Mouse (Mus musculus): ENCODE data around the gene Aunip. TPM values are rescaled to one million over a fixed set of nuclear protein-coding genes. Genes with fewer than 3 reads are reported as not detected.

The Aunip gene
- total RNA-seq, 2 experiments from 2014 or later = 0.88 to 1.0 TPM

DNA sequence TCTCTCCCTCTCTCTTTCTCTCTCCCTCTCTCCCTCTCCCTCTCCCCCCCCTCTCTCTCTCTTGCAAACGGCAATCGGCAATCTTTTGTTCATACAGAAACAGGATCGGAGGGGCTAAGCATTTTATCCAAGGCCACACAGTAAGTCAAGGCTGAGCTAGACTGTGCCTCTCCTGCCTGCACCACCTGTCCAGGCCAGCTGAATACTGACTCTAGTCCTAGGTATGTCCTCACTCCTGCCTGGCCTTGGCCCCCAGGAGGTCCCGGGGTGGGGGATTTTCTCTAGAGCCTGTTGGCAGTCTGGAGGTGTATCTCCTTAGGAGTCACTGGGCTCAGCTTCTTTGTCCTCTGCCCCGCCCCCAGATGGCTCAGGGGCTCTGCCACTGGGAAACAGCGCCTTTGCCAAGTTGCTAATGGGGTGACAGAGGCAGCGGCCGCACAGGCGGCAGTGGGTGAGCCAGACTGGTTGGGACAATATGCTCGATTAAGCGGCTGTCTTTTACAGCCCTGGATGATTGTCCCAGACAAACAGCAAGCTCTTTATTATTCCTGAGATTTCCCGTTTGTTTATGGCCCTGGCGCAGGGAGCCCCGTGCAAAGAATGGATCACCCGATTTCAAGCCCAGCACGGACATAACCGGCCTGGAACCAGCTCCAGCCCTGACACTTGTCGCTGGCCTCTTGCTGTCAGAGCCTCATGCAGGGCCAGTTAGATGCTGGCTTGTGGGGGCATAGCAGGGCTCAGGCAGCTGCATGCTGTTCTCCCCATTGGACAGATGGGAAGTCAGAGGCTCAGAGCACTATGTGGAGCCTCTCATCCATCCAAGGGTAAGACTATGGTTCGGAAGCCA is 56.8 kb downstream of the Aunip start:
- DNase-seq (ENCODE audit: extremely low spot score in 1 of 2, low spot score in 2 of 2) = peak in 1 of 2 experiments; percentile 23
- intact Hi-C loops (cut with DNase I) = no loop called here

DNA sequence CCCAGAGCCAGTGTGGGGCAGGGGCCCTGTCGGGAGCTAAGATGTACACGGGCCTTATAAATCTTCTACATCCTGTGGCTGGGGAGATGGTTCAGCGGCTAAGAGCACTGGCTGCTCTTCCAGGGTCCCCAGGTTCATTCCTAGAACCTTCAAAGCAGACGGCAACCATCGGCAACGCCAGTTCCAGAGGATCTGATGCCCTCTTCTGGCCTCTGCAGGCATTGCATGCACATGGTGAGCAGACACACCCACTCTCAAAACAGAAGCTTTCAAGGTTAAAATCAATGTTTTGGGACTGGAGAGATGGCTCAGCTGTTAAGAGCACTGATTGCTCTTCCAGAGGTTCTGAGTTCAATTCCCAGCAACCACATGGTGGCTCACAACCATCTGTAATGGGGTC is 58.4 kb downstream of the Aunip start:
- intact Hi-C loops (cut with DNase I) = no loop called here
- DNase-seq (ENCODE audit: extremely low spot score in 1 of 2, low spot score in 2 of 2) = no peak

DNA sequence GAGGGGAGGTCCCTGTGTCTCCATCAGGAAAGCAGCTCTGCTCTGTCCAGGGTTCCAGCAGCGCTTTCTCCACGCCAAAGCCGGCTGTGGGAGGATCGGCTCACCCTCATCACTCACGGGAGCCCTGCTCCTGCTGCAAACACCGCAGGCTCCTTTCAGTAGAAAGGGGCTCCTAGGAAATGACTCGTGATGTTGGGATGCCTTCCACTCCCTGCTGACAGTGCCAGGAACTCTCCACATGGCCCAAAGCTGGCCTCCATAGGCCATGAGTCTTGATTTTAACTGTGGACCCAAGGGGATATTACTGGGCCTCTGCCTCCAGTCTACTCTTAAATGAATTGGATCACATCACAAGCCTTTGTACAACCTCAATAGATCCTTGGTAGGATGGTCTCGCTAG is 59.0 kb downstream of the Aunip start:
- DNase-seq (ENCODE audit: extremely low spot score in 1 of 2, low spot score in 2 of 2) = no peak
- intact Hi-C loops (cut with DNase I) = no loop called here

DNA sequence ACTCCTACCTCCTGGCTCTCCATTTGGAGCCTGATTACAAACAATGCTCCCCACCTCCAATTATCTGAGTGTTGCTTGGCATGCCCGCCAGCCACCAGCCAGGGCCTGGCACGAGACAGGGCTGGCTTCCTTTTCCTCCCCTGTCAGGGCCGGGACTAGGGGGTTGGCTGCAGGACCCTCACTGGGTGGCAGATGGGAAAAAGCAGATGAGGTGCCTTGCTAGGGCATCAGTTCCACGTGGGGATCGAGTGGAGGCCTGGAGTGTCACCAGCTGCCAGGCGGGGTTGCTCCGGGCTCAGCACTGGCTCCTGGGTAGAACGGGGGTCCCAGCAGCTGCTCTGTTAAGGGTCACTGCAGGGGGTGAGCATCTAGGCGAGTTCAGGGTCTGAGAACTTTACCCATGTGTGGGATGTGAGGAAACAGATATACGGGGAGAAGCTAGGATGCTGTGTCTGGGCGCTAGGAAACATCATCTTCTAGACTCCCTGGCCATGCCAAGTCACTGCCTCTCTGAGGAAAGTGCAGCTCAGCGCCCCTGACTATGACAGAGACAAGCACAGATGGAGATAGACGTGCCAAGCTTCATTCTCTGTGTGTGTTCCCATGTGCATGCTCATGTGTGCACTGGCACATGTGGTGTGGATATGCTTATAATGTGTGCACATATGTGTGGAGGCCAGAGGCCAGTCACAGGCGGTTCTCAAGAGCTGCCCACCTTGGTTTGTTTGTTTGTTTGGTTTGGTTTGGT is 60.1 kb downstream of the Aunip start:
- intact Hi-C loops (cut with DNase I) = no loop called here
- DNase-seq (ENCODE audit: extremely low spot score in 1 of 2, low spot score in 2 of 2) = no peak

DNA sequence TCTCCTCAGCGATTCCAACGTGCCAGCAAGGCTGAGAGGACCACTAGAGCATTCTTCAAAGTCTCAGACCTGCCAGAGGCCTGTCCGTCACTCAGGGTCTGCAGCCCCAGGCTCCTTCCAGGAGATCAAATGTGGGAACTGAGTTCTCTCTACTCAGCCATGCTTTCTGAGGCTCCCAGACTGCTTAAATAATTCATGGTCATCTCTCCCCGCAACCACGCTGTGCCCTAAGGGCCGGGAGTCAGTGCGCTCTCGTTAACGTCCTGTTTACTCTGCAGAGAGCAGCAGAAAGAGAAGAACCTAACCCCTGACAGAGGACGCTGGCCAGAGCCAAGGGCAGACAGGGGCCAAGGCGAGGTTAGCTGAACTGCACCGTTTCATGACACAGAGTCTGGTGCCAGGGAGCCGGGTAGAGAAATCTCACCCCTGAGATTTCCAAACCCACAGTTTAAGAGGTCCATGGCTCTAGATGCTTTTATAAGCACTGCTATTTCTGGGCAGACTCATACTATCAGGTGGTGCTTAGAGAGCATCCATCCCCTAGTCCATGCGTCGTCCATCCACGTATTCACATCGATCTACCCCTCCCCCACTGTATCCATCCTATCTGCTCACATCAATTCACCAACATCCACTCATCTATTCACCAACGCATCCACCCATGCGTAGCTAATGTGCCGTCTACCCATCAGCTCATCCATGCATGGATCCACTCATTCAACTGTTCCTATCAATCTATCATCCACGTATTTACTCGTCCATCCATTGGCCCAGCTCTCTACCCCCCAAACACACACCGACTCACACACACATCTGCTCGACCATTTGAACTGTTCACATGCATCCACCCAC is 61.9 kb downstream of the Aunip start:
- intact Hi-C loops (cut with DNase I) = no loop called here
- DNase-seq (ENCODE audit: extremely low spot score in 1 of 2, low spot score in 2 of 2) = no peak

Small RNA genes lying within 50 kb of the gene (microRNA-seq; reads per million reads assigned to microRNA genes)
- gene Gm23634 = 3.4 reads per million, percentile 7 among the genes with 10 or more reads in this experiment
- gene Mir6403 = not detected

Other genes with a start within 250 kb of the Aunip start
- gene Pdik1l, start 223.1 kb upstream of the Aunip start, total RNA-seq (2021) = 10 to 100 TPM; 26.1 to 26.2 TPM
- gene Trim63, start 195.9 kb upstream of the Aunip start, total RNA-seq (2021) = under 1 TPM; 0.66 to 0.87 TPM
- gene Slc30a2, start 167.8 kb upstream of the Aunip start, total RNA-seq (2021) = not detected
- 10 to 100 TPM; 29.6 to 31.2 TPM for gene Extl1, start 127.1 kb upstream of the Aunip start, total RNA-seq (2021)
- 10 to 100 TPM; 11.3 to 12.9 TPM for gene Pafah2, start 114.7 kb upstream of the Aunip start, total RNA-seq (2021)
- gene Stmn1, start 42.7 kb upstream of the Aunip start, total RNA-seq (2021) = 1,000 to 10,000 TPM; 1,910 to 2,141 TPM
- gene Paqr7, start 14.3 kb upstream of the Aunip start, total RNA-seq (2021) = 10 to 100 TPM; 44.2 to 51.7 TPM
- 10 to 100 TPM; 82.8 to 84.5 TPM for gene Mtfr1l, start 24.4 kb downstream of the Aunip start, total RNA-seq (2021)
- 10 to 100 TPM; 17.6 to 19.7 TPM for gene Selenon, start 41.2 kb downstream of the Aunip start, total RNA-seq (2021)
- gene Man1c1, start 193.3 kb downstream of the Aunip start, total RNA-seq (2021) = 10 to 100 TPM; 19.9 to 20.1 TPM

Measured in left cerebral cortex, postnatal 10 days (tissue).